In genomic region chr7:40310558-40310957, GRCm38 (mm10) we compare ENCODE assay signal across 9 mouse cellular contexts.
DNase-seq lines count a peak whose midpoint lies in the region.
"Had no signal": no experiment of that assay in that cellular context is flagged by ENCODE, and none has a peak within 500 bp of the region (broad histone marks: within the 10 kb centered on the region; RNA-seq: fewer than 3 reads in every experiment).

No protein-coding gene starts in this region.

- peak; percentile 35 for DNase-seq in adrenal gland, postnatal 10 days
- DNase-seq in adrenal gland, postnatal 4 days (ENCODE audit: low spot score in 2 of 2), result no peak
- DNase-seq in kidney, adult 9 months, result peak; percentile 28
- no peak for DNase-seq in kidney, adult 11 months
- DNase-seq in urinary bladder, postnatal 14 days (ENCODE audit: low spot score), result peak; percentile 4
- no peak for DNase-seq in urinary bladder, postnatal 36 days (ENCODE audit: low spot score in 2 of 2)
- DNase-seq in frontal cortex, postnatal 10 days (ENCODE audit: low spot score in 2 of 2), result no peak
- no peak for DNase-seq in cerebellum, adult 9-11 months
- DNase-seq: spleen, adult 18-20 months had no signal

Comparison
In these comparisons a context has a peak if more than half of its experiments do, and no peak if none do; other contexts are left out.
1. DNase-seq: peak in adrenal gland, postnatal 10 days (single experiment), kidney, adult 9 months (single experiment) and urinary bladder, postnatal 14 days (single experiment); none in adrenal gland, postnatal 4 days (0 of 2), kidney, adult 11 months (single experiment), urinary bladder, postnatal 36 days (0 of 2), frontal cortex, postnatal 10 days (0 of 2) and cerebellum, adult 9-11 months (single experiment).